Mouse (Mus musculus): Measurements from ENCODE around the gene Psg22. TPM values are rescaled to one million over a fixed set of nuclear protein-coding genes. Genes with fewer than 3 reads are reported as not detected.
"Not testable (repeated sequence)": the region's sequence is repeated elsewhere in the genome, so short reads cannot be mapped to it uniquely, and the experiment has no call there.

The Psg22 gene
- polyA plus RNA-seq, 1 experiment, result not detected

GRCm38 (mm10) chr7:18748994-18749895 is 31.4 kb downstream of the Psg22 start:
- no peak overlapping the region for H3K4me3 ChIP-seq (ENCODE audit: extremely low read depth, insufficient read depth, insufficient read length)
- H3K27me3 ChIP-seq (ENCODE audit: control insufficient read depth, insufficient read depth, low read length), result peaks cover 1% of the 10 kb centered on the region; the same call in 1 of the 2 replicates
- no peaks in the 10 kb centered on the region for H3K4me1 ChIP-seq (ENCODE audit: control insufficient read depth, insufficient read depth, insufficient read length)
- WGBS, result 53% methylated on average over 6 of the region's 6 CpGs
- H3K27ac ChIP-seq (ENCODE audit: insufficient read depth, low read length), result no peak overlapping the region
- no peak for DNase-seq (ENCODE audit: low read depth in 1 of 2, low spot score in 2 of 2)
- no peaks in the 10 kb centered on the region for H3K36me3 ChIP-seq (ENCODE audit: control insufficient read depth, insufficient read depth, low read length)
- TF ChIP-seq CTCF (IDR thresholded peaks at IDR 0.05; ENCODE audit: extremely low read depth, insufficient read depth, insufficient read length, insufficient replicate concordance), result no peak
- no peak for TF ChIP-seq POLR2A (IDR thresholded peaks at IDR 0.05; ENCODE audit: low read depth, low read length)

- H3K4me1 ChIP-seq (ENCODE audit: control insufficient read depth, insufficient read depth, insufficient read length); H3K27me3 ChIP-seq (ENCODE audit: control insufficient read depth, insufficient read depth, low read length); H3K36me3 ChIP-seq (ENCODE audit: control insufficient read depth, insufficient read depth, low read length); H3K4me3 ChIP-seq (ENCODE audit: extremely low read depth, insufficient read depth, insufficient read length); H3K27ac ChIP-seq (ENCODE audit: insufficient read depth, low read length): not testable (repeated sequence)
- WGBS, result 56% methylated on average over 11 of the region's 13 CpGs
- peak; percentile 57; the same call in 1 of the 2 replicates for TF ChIP-seq CTCF (IDR thresholded peaks at IDR 0.05; ENCODE audit: extremely low read depth, insufficient read depth, insufficient read length, insufficient replicate concordance)
- DNase-seq (ENCODE audit: low read depth in 1 of 2, low spot score in 2 of 2), result peak in 1 of 2 experiments; percentile 16
These were observed 32.1 kb downstream of the Psg22 start for GRCm38 (mm10) chr7:18749896-18750477.

GRCm38 (mm10) chr7:18760152-18760551 is 42.3 kb downstream of the Psg22 start:
- H3K4me1 ChIP-seq (ENCODE audit: control insufficient read depth, insufficient read depth, insufficient read length); H3K27ac ChIP-seq (ENCODE audit: insufficient read depth, low read length); H3K36me3 ChIP-seq (ENCODE audit: control insufficient read depth, insufficient read depth, low read length); H3K4me3 ChIP-seq (ENCODE audit: extremely low read depth, insufficient read depth, insufficient read length); H3K27me3 ChIP-seq (ENCODE audit: control insufficient read depth, insufficient read depth, low read length); DNase-seq (ENCODE audit: low read depth in 1 of 2, low spot score in 2 of 2): not testable (repeated sequence)
- 62% methylated on average over 7 of the region's 7 CpGs for WGBS

- not testable (repeated sequence) for H3K27me3 ChIP-seq (ENCODE audit: control insufficient read depth, insufficient read depth, low read length); DNase-seq (ENCODE audit: low read depth in 1 of 2, low spot score in 2 of 2); H3K27ac ChIP-seq (ENCODE audit: insufficient read depth, low read length); H3K4me1 ChIP-seq (ENCODE audit: control insufficient read depth, insufficient read depth, insufficient read length); H3K4me3 ChIP-seq (ENCODE audit: extremely low read depth, insufficient read depth, insufficient read length); H3K36me3 ChIP-seq (ENCODE audit: control insufficient read depth, insufficient read depth, low read length)
- WGBS, result 100% methylated on average over 1 of the region's 2 CpGs
These were observed 45.0 kb downstream of the Psg22 start for GRCm38 (mm10) chr7:18762885-18763284.

Other genes with a start within 250 kb of the Psg22 start
- not detected in 2 replicates for gene Psg26, start 233.9 kb upstream of the Psg22 start, polyA plus RNA-seq (2012; rRNA removed)
- not detected in 2 replicates for gene Psg25, start 185.8 kb upstream of the Psg22 start, polyA plus RNA-seq (2012; rRNA removed)
- gene Psg27, start 150.8 kb upstream of the Psg22 start, polyA plus RNA-seq (2012; rRNA removed), result not detected in 2 replicates
- not detected in 2 replicates for gene Psg23, start 101.6 kb upstream of the Psg22 start, polyA plus RNA-seq (2012; rRNA removed)
- gene Psg21, start 61.4 kb upstream of the Psg22 start, polyA plus RNA-seq (2012; rRNA removed), result not detected in 2 replicates
- gene Psg20, start 31.9 kb upstream of the Psg22 start, polyA plus RNA-seq (2012; rRNA removed), result not detected in 2 replicates
- gene Psg19, start 80.4 kb downstream of the Psg22 start, polyA plus RNA-seq (2012; rRNA removed), result not detected in 2 replicates
- 0.05 TPM in 1 of 2 replicates, not detected in the other for gene Psg17, start 103.5 kb downstream of the Psg22 start, polyA plus RNA-seq (2012; rRNA removed)
- gene Mill2, start 121.9 kb downstream of the Psg22 start, polyA plus RNA-seq (2012; rRNA removed), result 2.4 and 2.9 TPM in 2 replicates
- 93.4 and 164 TPM in 2 replicates for gene Pglyrp1, start 153.2 kb downstream of the Psg22 start, polyA plus RNA-seq (2012; rRNA removed)
- 13.0 and 25.5 TPM in 2 replicates for gene Ccdc61, start 192.3 kb downstream of the Psg22 start, polyA plus RNA-seq (2012; rRNA removed)
- gene Nova2, start 207.8 kb downstream of the Psg22 start, polyA plus RNA-seq (2012; rRNA removed), result 0.68 and 0.90 TPM in 2 replicates

All from spleen, adult 2 months (tissue).